Mouse (Mus musculus) liver, embryonic 14.5 days (tissue): ENCODE results near the gene Trnau1ap.

Experiments
- CTCF ChIP-seq: IDR thresholded peaks from 2 replicates; pipeline ENCODE4 v1.5.1; 2016; ENCODE audit warnings: antibody characterized with exemption, low read depth, control low read depth
- EP300 ChIP-seq: IDR thresholded peaks from 2 replicates; pipeline ENCODE4 v1.6.1; 2016; ENCODE audit warnings: antibody characterized with exemption, low read depth

- TF ChIP-seq CTCF, result no peak
- TF ChIP-seq EP300, result no peak
Observed at GRCm38 (mm10) chr4:132355403-132355802, 26.1 kb upstream of the Trnau1ap start.
